Mouse (Mus musculus): ENCODE measurements at regions not wholly inside any gene's neighbourhood (a gene's known extent, or its start where the extent isn't known, plus 50 kb on each side); places are given as distances from the start of the nearest gene placed in this dataset.

- Histone ChIP-seq H3K27me3 (ENCODE audit: control insufficient read depth, insufficient read depth, low read length) (peaks cover 30% of the 10 kb centered on the region), H3K4me3 (ENCODE audit: low read depth, low read length) (no peak overlapping the region), H3K27ac (ENCODE audit: low read depth, low read length) (no peak overlapping the region), H3K9me3 (ENCODE audit: control insufficient read depth, low read length) (no peaks in the 10 kb centered on the region), H3K36me3 (ENCODE audit: control insufficient read depth, insufficient read depth, low read length) (no peaks in the 10 kb centered on the region), H3K4me1 (ENCODE audit: control insufficient read depth, insufficient read depth, low read length) (no peaks in the 10 kb centered on the region), H3K4me2 (no peak overlapping the region), H3K9ac (ENCODE audit: low read length) (no peak overlapping the region)
- WGBS, result 70% methylated on average over 2 of the region's 2 CpGs
- ATAC-seq (ENCODE audit: low FRiP score) (no peak), DNase-seq (ENCODE audit: low spot score, missing footprints) (peak; percentile 66)
Observed at GRCm38 (mm10) chr7:70178006-70178405, 188.5 kb downstream of the Nr2f2 start.

- 82% methylated on average over 16 of the region's 16 CpGs for whole genome bisulfite sequencing
- no peak overlapping the region for H3K9ac ChIP-seq (ENCODE audit: low read length)
- no peak overlapping the region for H3K27ac ChIP-seq (ENCODE audit: low read depth, low read length)
- H3K4me2 ChIP-seq, result no peak overlapping the region
- DNase-seq (ENCODE audit: low spot score, missing footprints), result peak; percentile 80
- H3K27me3 ChIP-seq (ENCODE audit: control insufficient read depth, insufficient read depth, low read length), result peaks cover 30% of the 10 kb centered on the region
- H3K4me3 ChIP-seq (ENCODE audit: low read depth, low read length), result no peak overlapping the region
- no peaks in the 10 kb centered on the region for H3K9me3 ChIP-seq (ENCODE audit: control insufficient read depth, low read length)
- H3K4me1 ChIP-seq (ENCODE audit: control insufficient read depth, insufficient read depth, low read length), result no peaks in the 10 kb centered on the region
- H3K36me3 ChIP-seq (ENCODE audit: control insufficient read depth, insufficient read depth, low read length), result no peaks in the 10 kb centered on the region
- ATAC-seq (ENCODE audit: low FRiP score), result no peak
Observed at GRCm38 (mm10) chr7:70176686-70177259, 189.8 kb downstream of the Nr2f2 start.

- DNase-seq (ENCODE audit: low spot score, missing footprints) (peak; percentile 37), ATAC-seq (ENCODE audit: low FRiP score) (no peak)
- 84% methylated on average over 7 of the region's 7 CpGs for WGBS
- Histone ChIP-seq H3K27ac (ENCODE audit: low read depth, low read length) (no peak overlapping the region), H3K4me1 (ENCODE audit: control insufficient read depth, insufficient read depth, low read length) (no peaks in the 10 kb centered on the region), H3K9ac (ENCODE audit: low read length) (no peak overlapping the region), H3K27me3 (ENCODE audit: control insufficient read depth, insufficient read depth, low read length) (peaks cover 35% of the 10 kb centered on the region), H3K4me3 (ENCODE audit: low read depth, low read length) (no peak overlapping the region), H3K36me3 (ENCODE audit: control insufficient read depth, insufficient read depth, low read length) (no peaks in the 10 kb centered on the region), H3K4me2 (no peak overlapping the region), H3K9me3 (ENCODE audit: control insufficient read depth, low read length) (no peaks in the 10 kb centered on the region)
Observed at GRCm38 (mm10) chr7:70176086-70176485, 190.4 kb downstream of the Nr2f2 start.

- Histone ChIP-seq H3K9ac (ENCODE audit: low read length) (no peak overlapping the region), H3K4me3 (ENCODE audit: low read depth, low read length) (no peak overlapping the region), H3K4me1 (ENCODE audit: control insufficient read depth, insufficient read depth, low read length) (peaks cover 3% of the 10 kb centered on the region; the same call in 1 of the 2 replicates), H3K9me3 (ENCODE audit: control insufficient read depth, low read length) (no peaks in the 10 kb centered on the region), H3K27me3 (ENCODE audit: control insufficient read depth, insufficient read depth, low read length) (peaks cover 57% of the 10 kb centered on the region), H3K27ac (ENCODE audit: low read depth, low read length) (no peak overlapping the region), H3K36me3 (ENCODE audit: control insufficient read depth, insufficient read depth, low read length) (no peaks in the 10 kb centered on the region), H3K4me2 (no peak overlapping the region)
- no peak for ATAC-seq (ENCODE audit: low FRiP score)
- 37% methylated on average over 7 of the region's 7 CpGs for WGBS
- peak; percentile 87 for DNase-seq (ENCODE audit: low spot score, missing footprints)
Observed at GRCm38 (mm10) chr7:70172431-70172830, 194.1 kb downstream of the Nr2f2 start.

GRCm38 (mm10) chr7:70171456-70171855, 195.1 kb downstream of the Nr2f2 start:
- no peak for ATAC-seq (ENCODE audit: low FRiP score)
- peaks cover 57% of the 10 kb centered on the region for H3K27me3 ChIP-seq (ENCODE audit: control insufficient read depth, insufficient read depth, low read length)
- no peak overlapping the region for H3K9ac ChIP-seq (ENCODE audit: low read length)
- no peak overlapping the region; the same call in 1 of the 2 replicates for H3K4me2 ChIP-seq
- no peak overlapping the region for H3K27ac ChIP-seq (ENCODE audit: low read depth, low read length)
- 18% methylated on average over 4 of the region's 4 CpGs for WGBS
- no peak overlapping the region for H3K4me3 ChIP-seq (ENCODE audit: low read depth, low read length)
- H3K36me3 ChIP-seq (ENCODE audit: control insufficient read depth, insufficient read depth, low read length), result no peaks in the 10 kb centered on the region
- peak; percentile 86 for DNase-seq (ENCODE audit: low spot score, missing footprints)
- peaks cover 11% of the 10 kb centered on the region for H3K4me1 ChIP-seq (ENCODE audit: control insufficient read depth, insufficient read depth, low read length)
- H3K9me3 ChIP-seq (ENCODE audit: control insufficient read depth, low read length), result no peaks in the 10 kb centered on the region

GRCm38 (mm10) chr7:70168080-70168479, 198.5 kb downstream of the Nr2f2 start:
- H3K4me3 ChIP-seq (ENCODE audit: low read depth, low read length), result peak overlapping the region; percentile 9; the same call in 1 of the 2 replicates
- peaks cover 21% of the 10 kb centered on the region for H3K4me1 ChIP-seq (ENCODE audit: control insufficient read depth, insufficient read depth, low read length)
- H3K9ac ChIP-seq (ENCODE audit: low read length), result no peak overlapping the region; the same call in 1 of the 2 replicates
- no peak overlapping the region; the same call in 1 of the 2 replicates for H3K27ac ChIP-seq (ENCODE audit: low read depth, low read length)
- no peaks in the 10 kb centered on the region for H3K9me3 ChIP-seq (ENCODE audit: control insufficient read depth, low read length)
- H3K27me3 ChIP-seq (ENCODE audit: control insufficient read depth, insufficient read depth, low read length), result peaks cover 63% of the 10 kb centered on the region
- ATAC-seq (ENCODE audit: low FRiP score), result no peak
- WGBS, result 9% methylated on average over 4 of the region's 4 CpGs
- H3K4me2 ChIP-seq, result peak overlapping the region; percentile 11; the same call in 1 of the 2 replicates
- no peaks in the 10 kb centered on the region for H3K36me3 ChIP-seq (ENCODE audit: control insufficient read depth, insufficient read depth, low read length)
- DNase-seq (ENCODE audit: low spot score, missing footprints), result peak; percentile 88

- Histone ChIP-seq H3K27ac (ENCODE audit: low read depth, low read length) (peak overlapping the region; percentile 58; the same call in 1 of the 2 replicates), H3K4me3 (ENCODE audit: low read depth, low read length) (no peak overlapping the region)
Observed at GRCm38 (mm10) chr7:70166081-70166480, 200.5 kb downstream of the Nr2f2 start.

GRCm38 (mm10) chr7:70165501-70165900, 201.0 kb downstream of the Nr2f2 start:
- H3K27ac ChIP-seq (ENCODE audit: low read depth, low read length), result peak overlapping the region; percentile 58; the same call in 1 of the 2 replicates
- no peak overlapping the region for H3K9ac ChIP-seq (ENCODE audit: low read length)
- peak; percentile 90 for DNase-seq (ENCODE audit: low spot score, missing footprints)
- H3K4me2 ChIP-seq, result no peak overlapping the region
- no peaks in the 10 kb centered on the region for H3K9me3 ChIP-seq (ENCODE audit: control insufficient read depth, low read length)
- ATAC-seq (ENCODE audit: low FRiP score), result no peak
- H3K27me3 ChIP-seq (ENCODE audit: control insufficient read depth, insufficient read depth, low read length), result peaks cover 78% of the 10 kb centered on the region
- no peaks in the 10 kb centered on the region for H3K36me3 ChIP-seq (ENCODE audit: control insufficient read depth, insufficient read depth, low read length)
- H3K4me1 ChIP-seq (ENCODE audit: control insufficient read depth, insufficient read depth, low read length), result peaks cover 21% of the 10 kb centered on the region
- WGBS, result 19% methylated on average over 4 of the region's 4 CpGs
- H3K4me3 ChIP-seq (ENCODE audit: low read depth, low read length), result no peak overlapping the region

More at GRCm38 (mm10) chr7:70166081-70166480, 200.5 kb downstream of the Nr2f2 start:
- DNase-seq (ENCODE audit: low spot score, missing footprints) (no peak), ATAC-seq (ENCODE audit: low FRiP score) (peak; percentile 57)
- peaks cover 21% of the 10 kb centered on the region for H3K4me1 ChIP-seq (ENCODE audit: control insufficient read depth, insufficient read depth, low read length)
- no peaks in the 10 kb centered on the region for H3K36me3 ChIP-seq (ENCODE audit: control insufficient read depth, insufficient read depth, low read length)
- no peaks in the 10 kb centered on the region for H3K9me3 ChIP-seq (ENCODE audit: control insufficient read depth, low read length)
- WGBS, result 15% methylated on average over 5 of the region's 5 CpGs
- peaks cover 78% of the 10 kb centered on the region for H3K27me3 ChIP-seq (ENCODE audit: control insufficient read depth, insufficient read depth, low read length)
- no peak overlapping the region for H3K9ac ChIP-seq (ENCODE audit: low read length)
- no peak overlapping the region for H3K4me2 ChIP-seq

- Histone ChIP-seq H3K9ac (ENCODE audit: low read length) (peak overlapping the region; percentile 12; the same call in 1 of the 2 replicates), H3K4me2 (no peak overlapping the region), H3K27me3 (ENCODE audit: control insufficient read depth, insufficient read depth, low read length) (peaks cover 78% of the 10 kb centered on the region), H3K4me1 (ENCODE audit: control insufficient read depth, insufficient read depth, low read length) (peaks cover 21% of the 10 kb centered on the region), H3K9me3 (ENCODE audit: control insufficient read depth, low read length) (no peaks in the 10 kb centered on the region), H3K27ac (ENCODE audit: low read depth, low read length) (no peak overlapping the region; the same call in 1 of the 2 replicates), H3K36me3 (ENCODE audit: control insufficient read depth, insufficient read depth, low read length) (no peaks in the 10 kb centered on the region), H3K4me3 (ENCODE audit: low read depth, low read length) (no peak overlapping the region)
- 16% methylated on average over 6 of the region's 6 CpGs for WGBS
- DNase-seq (ENCODE audit: low spot score, missing footprints) (peak; percentile 92), ATAC-seq (ENCODE audit: low FRiP score) (peak; percentile 67)
Observed at GRCm38 (mm10) chr7:70164691-70165193, 201.8 kb downstream of the Nr2f2 start.
